Mouse (Mus musculus) intestine, embryonic 14.5 days (tissue): ENCODE data around the gene Adh6a. TPM values are rescaled to one million over a fixed set of nuclear protein-coding genes. Genes with fewer than 3 reads are reported as not detected.

Experiments used
- ATAC-seq: fragments of 200-750 bp; cut with Nextera tagmentation; replicated peaks from 2 replicates; pipeline ENCODE4 v1.8.0; 2017; ENCODE audit warnings: low read depth, moderate number of reproducible peaks, moderate TSS enrichment, moderate library complexity; ENCODE audit not compliant: low FRiP score, low TSS enrichment
- DNase-seq: peaks from one replicate; pipeline ENCODE4 v3.0.0-alpha.2; 2018; ENCODE audit warnings: low spot score
- H3K27ac ChIP-seq: fragments of 300-500 bp; sonication (generic); 2 replicates; pipeline ENCODE4 v1.5.1; 2014; ENCODE audit warnings: low read depth, mild to moderate bottlenecking, control low read depth
- H3K27me3 ChIP-seq: fragments of 300-500 bp; sonication (generic); replicated peaks from 2 replicates; pipeline ENCODE4 v1.6.1; 2014; ENCODE audit warnings: low read length, control low read depth; ENCODE audit not compliant: control insufficient read depth, insufficient read depth
- H3K36me3 ChIP-seq: fragments of 300-500 bp; sonication (generic); 2 replicates; pipeline ENCODE4 v1.6.1; 2014; ENCODE audit warnings: low read length, control low read depth; ENCODE audit not compliant: control insufficient read depth, insufficient read depth
- H3K4me1 ChIP-seq: fragments of 300-500 bp; sonication (generic); replicated peaks from 2 replicates; pipeline ENCODE4 v1.6.1; 2014; ENCODE audit warnings: low read length, control low read depth, mixed read lengths; ENCODE audit not compliant: control insufficient read depth, insufficient read depth
- H3K4me2 ChIP-seq: fragments of 300-500 bp; sonication (generic); 2 replicates; pipeline ENCODE4 v1.6.1; 2014; ENCODE audit warnings: low read length
- H3K4me3 ChIP-seq: fragments of 300-500 bp; sonication (generic); 2 replicates; pipeline ENCODE4 v1.5.1; 2014; ENCODE audit warnings: low read depth, low read length, control low read depth, mixed read lengths
- H3K9ac ChIP-seq: fragments of 300-500 bp; sonication (generic); 2 replicates; pipeline ENCODE4 v1.6.1; 2014; ENCODE audit warnings: mild to moderate bottlenecking, low read length
- H3K9me3 ChIP-seq: fragments of 300-500 bp; sonication (generic); 2 replicates; pipeline ENCODE4 v1.6.1; 2016; ENCODE audit warnings: low read length, control low read depth; ENCODE audit not compliant: control insufficient read depth
- WGBS: fragments of 180-500 bp; shearing (Covaris S2); extraction: QIAGEN DNeasy Blood & Tissue Kit; methylation state at CpG from one replicate; pipeline ENCODE4 v1.1.7; 2014; 5-methylcytosine and 5-hydroxymethylcytosine counted together
- polyA plus RNA-seq: library from polyadenylated mRNA; unstranded; fragments of >200 nt; fragmentation: Nextera tagmentation; extraction: Ambion mirVana; gene quantifications from 2 replicates; pipeline ENCODE4 v1.2.1, GENCODE M21; 2014

Gene Adh6a
- 0.31 TPM in 2 replicates for polyA plus RNA-seq

DNA sequence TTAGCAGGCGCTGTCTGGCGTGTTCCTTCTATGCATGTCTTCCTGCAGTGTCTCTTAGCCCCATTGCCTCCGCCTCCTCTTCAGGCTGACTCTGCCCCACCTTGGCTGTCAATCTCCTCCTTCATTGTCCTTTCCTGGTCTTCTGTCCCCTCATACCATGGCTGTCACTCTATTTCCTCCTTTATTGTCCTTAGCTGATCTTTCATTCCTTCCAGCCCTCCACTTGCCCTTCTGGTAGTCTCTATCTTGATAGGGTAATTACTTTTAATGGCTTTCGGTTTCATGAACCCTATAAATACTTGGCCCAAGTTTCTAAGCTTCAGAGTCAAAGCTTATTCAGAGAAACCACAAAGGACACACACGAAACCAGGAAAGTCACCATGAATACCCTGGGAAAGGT lies at the start of gene Adh6a:
Adh6a (plus strand) TSS at position 322 of the 400 bp plus-strand sequence.
- no peak within 1 kb of the TSS for H3K27ac ChIP-seq

DNA sequence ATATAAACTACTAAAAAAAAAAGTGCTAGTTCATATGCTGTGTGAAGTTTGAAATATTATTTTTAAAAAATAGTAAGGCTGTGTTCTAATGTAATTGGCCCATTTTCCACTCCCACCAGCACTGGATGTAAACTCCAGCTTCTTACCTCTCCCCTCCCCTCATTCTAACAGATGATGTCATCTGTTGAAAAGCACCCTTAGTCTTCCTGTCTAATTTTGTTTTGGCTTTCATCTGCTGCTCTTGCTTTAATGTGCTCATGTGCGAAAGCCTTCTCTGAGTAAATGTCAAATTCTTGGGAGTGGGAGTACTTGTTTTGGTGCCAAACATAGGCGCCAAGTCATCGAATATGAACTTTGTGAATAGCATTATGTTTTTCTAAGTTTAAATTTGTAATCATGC lies 48.4 kb upstream of the Adh6a start:
- Histone ChIP-seq H3K9me3 (no peaks in the 10 kb centered on the region), H3K9ac (no peak overlapping the region), H3K4me2 (no peak overlapping the region), H3K27me3 (no peaks in the 10 kb centered on the region), H3K4me1 (no peaks in the 10 kb centered on the region), H3K36me3 (no peaks in the 10 kb centered on the region), H3K4me3 (no peak overlapping the region), H3K27ac (no peak overlapping the region)
- WGBS: 70% methylated on average over 3 of the region's 3 CpGs
- ATAC-seq (no peak), DNase-seq (no peak)

More for the DNA sequence above, at the start of gene Adh6a:
- Histone ChIP-seq H3K9ac (no peak within 1 kb of the TSS), H3K36me3 (no peaks in the 10 kb centered on the region), H3K9me3 (no peaks in the 10 kb centered on the region), H3K4me3 (no peak within 1 kb of the TSS), H3K4me1 (no peaks in the 10 kb centered on the region), H3K27me3 (no peaks in the 10 kb centered on the region), H3K4me2 (no peak within 1 kb of the TSS)
- DNase-seq: no peak
- 89% methylated on average over 5 of the region's 5 CpGs for WGBS
- ATAC-seq: no peak

DNA sequence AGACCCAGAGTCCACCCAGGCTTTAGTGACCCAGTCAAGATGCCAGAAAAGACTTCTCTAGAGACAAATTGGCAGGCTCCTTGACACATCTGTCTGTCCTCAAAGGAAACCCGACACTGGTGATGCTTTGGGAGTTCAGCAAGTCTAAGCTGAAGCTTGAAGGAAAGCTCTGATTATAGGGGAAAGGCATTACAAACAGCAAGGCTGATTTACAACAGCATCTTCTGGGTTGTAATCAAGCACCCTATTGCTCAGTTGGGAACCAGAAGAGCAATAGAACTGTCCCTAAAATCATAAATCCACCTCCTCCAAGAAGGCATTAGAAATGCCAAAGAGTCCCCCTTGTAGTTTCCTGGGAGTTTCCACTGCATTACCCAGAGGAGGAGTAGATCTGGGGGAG lies 42.6 kb upstream of the Adh6a start:
- Histone ChIP-seq H3K9me3 (no peaks in the 10 kb centered on the region), H3K27ac (no peak overlapping the region), H3K4me1 (no peaks in the 10 kb centered on the region), H3K27me3 (no peaks in the 10 kb centered on the region), H3K4me3 (no peak overlapping the region), H3K9ac (no peak overlapping the region), H3K36me3 (no peaks in the 10 kb centered on the region), H3K4me2 (no peak overlapping the region)
- ATAC-seq: no peak
- DNase-seq: no peak
- WGBS: 12% methylated on average over 1 of the region's 1 CpGs

DNA sequence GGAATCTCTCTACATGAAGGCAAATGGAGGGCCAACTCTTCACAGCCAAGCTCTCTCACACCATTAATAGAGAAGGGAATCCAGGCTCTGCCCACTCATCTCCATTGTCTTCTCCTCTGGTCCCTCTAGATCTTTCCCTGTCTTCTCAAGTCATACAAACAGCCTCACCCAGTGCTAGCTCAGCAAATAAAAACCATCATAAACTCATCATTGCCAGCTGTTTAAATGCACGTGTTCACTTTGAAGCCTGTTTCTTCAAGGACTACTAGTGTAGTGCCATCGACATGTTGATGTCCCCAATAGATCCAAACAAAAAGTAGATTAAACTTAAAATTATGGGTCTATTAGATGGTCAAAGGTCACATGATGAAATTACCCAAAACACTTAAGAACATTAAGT lies 41.8 kb upstream of the Adh6a start:
- ATAC-seq (no peak), DNase-seq (no peak)
- H3K36me3 ChIP-seq: no peaks in the 10 kb centered on the region
- H3K9me3 ChIP-seq: no peaks in the 10 kb centered on the region
- no peak overlapping the region for H3K9ac ChIP-seq
- H3K27me3 ChIP-seq: no peaks in the 10 kb centered on the region
- no peak overlapping the region for H3K4me3 ChIP-seq
- H3K27ac ChIP-seq: no peak overlapping the region
- no peak overlapping the region for H3K4me2 ChIP-seq
- H3K4me1 ChIP-seq: no peaks in the 10 kb centered on the region
- WGBS: 45% methylated on average over 2 of the region's 2 CpGs

DNA sequence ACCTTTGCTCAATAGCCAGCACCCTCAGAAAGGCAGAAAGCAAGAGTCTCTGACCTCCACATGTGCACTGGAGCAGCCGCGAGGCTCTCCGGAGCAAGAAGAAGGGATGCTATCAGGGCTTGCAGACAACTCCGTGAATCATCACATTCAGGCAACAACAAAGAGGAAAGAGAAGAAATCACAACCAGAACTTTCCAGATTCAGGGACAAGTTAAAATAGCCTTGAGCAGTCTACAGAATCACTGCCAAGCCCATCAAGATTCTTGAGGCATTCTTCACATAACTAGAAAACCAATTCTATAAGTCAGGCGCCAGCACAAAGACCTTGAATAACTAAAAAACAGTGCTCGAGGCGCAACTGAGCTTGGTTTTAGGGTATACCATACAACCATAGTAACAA lies 40.0 kb upstream of the Adh6a start:
- H3K9me3 ChIP-seq: no peaks in the 10 kb centered on the region
- H3K4me2 ChIP-seq: no peak overlapping the region
- no peaks in the 10 kb centered on the region for H3K36me3 ChIP-seq
- H3K9ac ChIP-seq: no peak overlapping the region
- no peak for ATAC-seq
- no peak for DNase-seq
- H3K4me1 ChIP-seq: no peaks in the 10 kb centered on the region; the same call in 1 of the 2 replicates
- H3K27me3 ChIP-seq: no peaks in the 10 kb centered on the region
- WGBS: 87% methylated on average over 7 of the region's 7 CpGs
- H3K4me3 ChIP-seq: no peak overlapping the region
- no peak overlapping the region for H3K27ac ChIP-seq

DNA sequence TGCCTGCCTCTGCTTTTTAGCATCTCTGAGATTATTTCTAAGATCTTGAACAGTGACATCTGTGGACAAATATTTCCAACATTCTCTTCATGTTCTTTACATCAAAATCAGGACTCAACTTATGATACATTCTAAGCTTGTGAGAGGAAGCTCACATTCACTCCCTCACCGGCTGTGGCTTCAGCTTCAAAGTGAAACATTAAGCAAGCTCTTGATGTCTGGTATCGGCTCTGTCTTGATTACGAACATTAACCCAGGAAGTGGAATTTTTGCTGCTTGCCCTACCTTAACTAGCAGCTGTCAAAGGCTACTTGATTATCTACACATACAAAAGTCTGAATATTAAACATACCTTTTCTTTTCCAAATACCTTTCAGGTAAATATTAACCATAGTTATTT lies 38.0 kb upstream of the Adh6a start:
- no peak for DNase-seq
- ATAC-seq: no peak
- Histone ChIP-seq H3K27me3 (no peaks in the 10 kb centered on the region), H3K4me2 (no peak overlapping the region), H3K4me1 (no peaks in the 10 kb centered on the region; the same call in 1 of the 2 replicates), H3K9ac (no peak overlapping the region), H3K4me3 (no peak overlapping the region), H3K36me3 (no peaks in the 10 kb centered on the region), H3K27ac (no peak overlapping the region), H3K9me3 (no peaks in the 10 kb centered on the region)
- 62% methylated on average over 3 of the region's 3 CpGs for WGBS

DNA sequence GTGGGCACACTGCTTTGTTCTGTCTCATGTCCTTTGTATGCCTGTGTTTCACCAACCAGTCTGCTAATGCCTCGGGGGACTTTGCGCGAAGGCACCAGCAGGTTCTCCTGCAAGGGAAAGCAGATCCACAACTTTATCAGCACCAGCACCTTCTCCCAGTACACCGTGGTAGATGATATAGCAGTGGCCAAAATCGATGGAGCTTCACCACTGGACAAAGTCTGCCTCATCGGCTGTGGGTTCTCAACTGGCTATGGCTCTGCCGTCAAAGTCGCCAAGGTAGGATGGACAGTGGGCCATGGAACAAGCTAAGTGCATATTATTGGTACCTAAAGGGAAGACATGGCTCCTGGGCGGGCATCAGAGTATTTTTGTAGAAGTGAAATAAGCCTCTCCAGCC lies 30.5 kb upstream of the Adh6a start:
- no peaks in the 10 kb centered on the region for H3K9me3 ChIP-seq
- H3K27me3 ChIP-seq: no peaks in the 10 kb centered on the region
- 95% methylated on average over 9 of the region's 9 CpGs for WGBS
- H3K4me1 ChIP-seq: no peaks in the 10 kb centered on the region
- no peaks in the 10 kb centered on the region for H3K36me3 ChIP-seq
- DNase-seq: no peak
- no peak overlapping the region for H3K27ac ChIP-seq
- ATAC-seq: no peak
- H3K4me2 ChIP-seq: no peak overlapping the region
- no peak overlapping the region for H3K9ac ChIP-seq
- H3K4me3 ChIP-seq: no peak overlapping the region

DNA sequence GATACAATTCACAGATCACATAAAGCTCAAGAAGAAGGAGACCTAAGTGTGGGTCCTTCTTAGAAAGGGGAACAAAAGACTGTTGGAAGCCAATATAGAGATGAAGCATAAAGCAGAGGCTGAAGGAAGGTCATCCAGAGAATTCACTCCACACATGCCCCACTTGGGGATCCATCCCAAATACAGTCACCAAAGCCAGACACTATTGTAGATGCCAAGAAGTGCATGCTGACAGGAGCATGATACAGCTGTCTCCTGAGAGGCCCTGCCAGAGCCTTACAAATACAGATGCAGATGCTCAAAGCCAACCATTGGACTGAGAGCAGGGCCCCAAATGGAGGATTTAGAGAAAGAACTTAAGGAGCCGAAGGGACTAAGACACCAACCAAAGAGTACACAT lies 29.3 kb upstream of the Adh6a start:
- Histone ChIP-seq H3K4me2 (no peak overlapping the region), H3K4me3 (no peak overlapping the region), H3K4me1 (no peaks in the 10 kb centered on the region), H3K27me3 (no peaks in the 10 kb centered on the region), H3K9ac (no peak overlapping the region), H3K27ac (no peak overlapping the region), H3K36me3 (no peaks in the 10 kb centered on the region), H3K9me3 (no peaks in the 10 kb centered on the region)
- ATAC-seq: no peak
- WGBS: 88% methylated on average over 1 of the region's 1 CpGs
- peak; percentile 45 for DNase-seq

DNA sequence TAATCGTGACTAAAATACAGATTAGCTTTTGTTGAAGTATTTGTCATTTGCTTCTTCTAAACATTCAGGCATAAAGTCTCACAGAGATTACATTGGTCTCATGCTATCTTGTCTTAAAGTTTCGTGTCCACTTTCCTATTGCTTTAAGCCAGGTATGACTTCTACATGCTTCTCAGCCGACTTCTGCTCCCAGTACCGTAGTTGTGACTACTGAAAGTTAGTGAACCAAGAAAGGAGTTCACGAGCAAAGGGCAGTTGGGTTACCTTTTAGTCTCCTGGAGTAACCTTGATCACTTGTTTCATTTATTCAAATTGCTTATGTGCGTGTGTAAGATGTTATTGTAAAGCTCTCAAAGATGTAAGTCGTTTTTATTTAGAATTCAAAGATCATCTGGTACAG lies 27.1 kb upstream of the Adh6a start:
- H3K9ac ChIP-seq: no peak overlapping the region
- no peak for ATAC-seq
- no peaks in the 10 kb centered on the region for H3K9me3 ChIP-seq
- H3K4me3 ChIP-seq: no peak overlapping the region
- WGBS: 92% methylated on average over 7 of the region's 7 CpGs
- H3K36me3 ChIP-seq: no peaks in the 10 kb centered on the region
- H3K4me1 ChIP-seq: no peaks in the 10 kb centered on the region
- no peaks in the 10 kb centered on the region for H3K27me3 ChIP-seq
- no peak overlapping the region for H3K4me2 ChIP-seq
- H3K27ac ChIP-seq: no peak overlapping the region
- DNase-seq: peak; percentile 32
